Mouse (Mus musculus) forebrain, postnatal 0 days (tissue): ENCODE results near the gene Trim25. TPM values are rescaled to one million over a fixed set of nuclear protein-coding genes. Genes with fewer than 3 reads are reported as not detected.

Experiments used
- ATAC-seq: fragments of 200-750 bp; cut with Nextera tagmentation; 2 replicates; pipeline ENCODE4 v1.8.0; 2017; ENCODE audit warnings: mild to moderate bottlenecking, moderate library complexity
- DNase-seq: peaks from one replicate; pipeline ENCODE4 v3.0.0-alpha.2; 2015
- H3K27ac ChIP-seq: fragments of 300-500 bp; sonication (generic); 2 replicates; pipeline ENCODE4 v1.5.1; 2014; ENCODE audit warnings: low read depth, mild to moderate bottlenecking, antibody characterized with exemption, low read length, moderate library complexity, mixed read lengths
- H3K27me3 ChIP-seq: fragments of 300-500 bp; sonication (generic); 2 replicates; pipeline ENCODE4 v1.6.1; 2014; ENCODE audit warnings: mild to moderate bottlenecking, low read length, mixed read lengths; ENCODE audit not compliant: insufficient read depth
- H3K36me3 ChIP-seq: fragments of 300-500 bp; sonication (generic); 2 replicates; pipeline ENCODE4 v1.6.1; 2014; ENCODE audit warnings: mild to moderate bottlenecking, moderate library complexity; ENCODE audit not compliant: insufficient read depth
- H3K4me1 ChIP-seq: fragments of 300-500 bp; sonication (generic); 2 replicates; pipeline ENCODE4 v1.6.1; 2014; ENCODE audit warnings: antibody characterized with exemption; ENCODE audit not compliant: insufficient read depth
- H3K4me2 ChIP-seq: fragments of 300-500 bp; sonication (generic); 2 replicates; pipeline ENCODE4 v1.6.1; 2014; ENCODE audit warnings: low read depth, mild to moderate bottlenecking, moderate library complexity
- H3K4me3 ChIP-seq: fragments of 300-500 bp; sonication (generic); 2 replicates; pipeline ENCODE4 v1.5.1; 2014; ENCODE audit warnings: low read depth, low read length, mixed read lengths
- H3K9ac ChIP-seq: fragments of 300-500 bp; sonication (generic); 2 replicates; pipeline ENCODE4 v1.6.1; 2014; ENCODE audit warnings: mild to moderate bottlenecking
- H3K9me3 ChIP-seq: fragments of 300-500 bp; sonication (generic); 2 replicates; pipeline ENCODE4 v1.6.1; 2016; ENCODE audit warnings: low read length
- CTCF ChIP-seq: sonication (generic); IDR thresholded peaks from 2 replicates; pipeline ENCODE4 v1.5.1; 2016; ENCODE audit warnings: antibody characterized with exemption, control low read depth, low read depth
- WGBS: fragments of 180-500 bp; shearing (Covaris S2); extraction: QIAGEN DNeasy Blood & Tissue Kit; methylation state at CpG from one replicate; pipeline ENCODE4 v1.1.7; 2014; 5-methylcytosine and 5-hydroxymethylcytosine counted together
- polyA plus RNA-seq: library from polyadenylated mRNA; unstranded; fragments of >200 nt; fragmentation: Nextera tagmentation; extraction: Ambion mirVana; gene quantifications from 2 replicates; pipeline ENCODE4 v1.2.1, GENCODE M21; 2015
- total RNA-seq: library from RNA; depleted of rRNA; stranded (reverse); fragments of >200 nt; gene quantifications from 2 replicates; pipeline ENCODE4 v1.2.3, GENCODE M21; 2014

Gene Trim25
- total and polyA plus RNA-seq, 2 experiments from 2014 or later = 4.6 to 4.9 TPM

- ATAC-seq (no peak), DNase-seq (no peak)
- Histone ChIP-seq H3K4me3 (no peak overlapping the region), H3K27me3 (no peaks in the 10 kb centered on the region), H3K9me3 (no peaks in the 10 kb centered on the region), H3K4me1 (no peaks in the 10 kb centered on the region), H3K27ac (no peak overlapping the region), H3K4me2 (no peak overlapping the region), H3K36me3 (peaks cover 74% of the 10 kb centered on the region), H3K9ac (no peak overlapping the region)
- no peak for TF ChIP-seq CTCF
- WGBS = 87% methylated on average over 3 of the region's 3 CpGs
These were observed 46.8 kb downstream of the Trim25 start for GRCm38 (mm10) chr11:89046021-89046420.

GRCm38 (mm10) chr11:89051767-89052166 is 52.6 kb downstream of the Trim25 start:
- Histone ChIP-seq H3K4me3 (no peak overlapping the region), H3K9me3 (no peaks in the 10 kb centered on the region), H3K36me3 (peaks cover 42% of the 10 kb centered on the region), H3K4me1 (no peaks in the 10 kb centered on the region), H3K27ac (no peak overlapping the region), H3K27me3 (no peaks in the 10 kb centered on the region), H3K4me2 (no peak overlapping the region), H3K9ac (no peak overlapping the region)
- WGBS = 88% methylated on average over 6 of the region's 6 CpGs
- DNase-seq (no peak), ATAC-seq (no peak)
- TF ChIP-seq CTCF = no peak

- peaks cover 13% of the 10 kb centered on the region for H3K4me1 ChIP-seq
- no peak overlapping the region for H3K9ac ChIP-seq
- no peak for TF ChIP-seq CTCF
- DNase-seq (no peak), ATAC-seq (no peak)
- H3K27ac ChIP-seq = no peak overlapping the region
- H3K27me3 ChIP-seq = no peaks in the 10 kb centered on the region
- no peaks in the 10 kb centered on the region for H3K9me3 ChIP-seq
- WGBS = 67% methylated on average over 13 of the region's 13 CpGs
- no peak overlapping the region for H3K4me3 ChIP-seq
- 0 out of 2 replicates have a peak, but pooled peaks cover 9% of the 10 kb centered on the region for H3K36me3 ChIP-seq
- H3K4me2 ChIP-seq = no peak overlapping the region
These were observed 56.9 kb downstream of the Trim25 start for GRCm38 (mm10) chr11:89055931-89056690.

- Histone ChIP-seq H3K36me3 (0 out of 2 replicates have a peak, but pooled peaks cover 9% of the 10 kb centered on the region), H3K4me3 (peak overlapping the region; percentile 90), H3K9ac (peak overlapping the region; percentile 98; the same call in 1 of the 2 replicates), H3K4me2 (peak overlapping the region; percentile 72), H3K9me3 (no peaks in the 10 kb centered on the region), H3K27ac (no peak overlapping the region), H3K27me3 (no peaks in the 10 kb centered on the region), H3K4me1 (peaks cover 13% of the 10 kb centered on the region)
- TF ChIP-seq CTCF = peak; percentile 51
- no peak for DNase-seq
- 72% methylated on average over 11 of the region's 11 CpGs for WGBS
- ATAC-seq = no peak
These were observed 59.5 kb downstream of the Trim25 start for GRCm38 (mm10) chr11:89058515-89059270.

GRCm38 (mm10) chr11:89059919-89060422 is 60.8 kb downstream of the Trim25 start:
- under 1% methylated on average over 33 of the region's 33 CpGs for WGBS
- Histone ChIP-seq H3K9me3 (no peaks in the 10 kb centered on the region), H3K4me3 (peak overlapping the region; percentile 90), H3K4me1 (peaks cover 13% of the 10 kb centered on the region), H3K27ac (peak overlapping the region; percentile 80), H3K4me2 (peak overlapping the region; percentile 72), H3K27me3 (no peaks in the 10 kb centered on the region), H3K36me3 (0 out of 2 replicates have a peak, but pooled peaks cover 9% of the 10 kb centered on the region), H3K9ac (peak overlapping the region; percentile 98)
- peak; percentile 12 for TF ChIP-seq CTCF
- DNase-seq (peak; percentile 61), ATAC-seq (peak; percentile 56)

GRCm38 (mm10) chr11:89060423-89061089 is 61.4 kb downstream of the Trim25 start:
- no peaks in the 10 kb centered on the region for H3K9me3 ChIP-seq
- peak overlapping the region; percentile 98 for H3K9ac ChIP-seq
- ATAC-seq = peak; percentile 93
- under 1% methylated on average over 63 of the region's 63 CpGs for WGBS
- H3K4me2 ChIP-seq = peak overlapping the region; percentile 72
- DNase-seq = peak; percentile 92
- H3K27ac ChIP-seq = peak overlapping the region; percentile 80
- H3K4me3 ChIP-seq = peak overlapping the region; percentile 90
- no peak for TF ChIP-seq CTCF
- H3K4me1 ChIP-seq = peaks cover 13% of the 10 kb centered on the region
- H3K27me3 ChIP-seq = no peaks in the 10 kb centered on the region
- H3K36me3 ChIP-seq = 0 out of 2 replicates have a peak, but pooled peaks cover 8% of the 10 kb centered on the region
